Mouse (Mus musculus): ENCODE data around the gene Phf11d. TPM values are rescaled to one million over a fixed set of nuclear protein-coding genes. Genes with fewer than 3 reads are reported as not detected.

The Phf11d gene
- total and polyA plus RNA-seq, 2 experiments from 2014 or later: 0.11 to 0.43 TPM

Other genes starting within 250 kb of the Phf11d start
- gene 1700129C05Rik, start 222.6 kb downstream of the Phf11d start, total RNA-seq (2014; rRNA removed): not detected in 2 replicates
- gene 1700129C05Rik, start 222.6 kb downstream of the Phf11d start, polyA plus RNA-seq (2015; fragmentation: Nextera tagmentation; extraction: Ambion mirVana): not detected in 2 replicates
- not detected in 2 replicates for gene Gm5142, start 186.7 kb downstream of the Phf11d start, total RNA-seq (2014; rRNA removed)
- gene Gm5142, start 186.7 kb downstream of the Phf11d start, polyA plus RNA-seq (2015; fragmentation: Nextera tagmentation; extraction: Ambion mirVana): not detected in 2 replicates
- 32.1 and 41.4 TPM in 2 replicates for gene Rcbtb1, start 164.3 kb downstream of the Phf11d start, total RNA-seq (2014; rRNA removed)
- gene Rcbtb1, start 164.3 kb downstream of the Phf11d start, polyA plus RNA-seq (2015; fragmentation: Nextera tagmentation; extraction: Ambion mirVana): 29.2 and 32.2 TPM in 2 replicates
- gene Gm6904, start 105.3 kb downstream of the Phf11d start, total RNA-seq (2014; rRNA removed): 0.76 TPM in 1 of 2 replicates, not detected in the other
- not detected in 2 replicates for gene Gm6904, start 105.3 kb downstream of the Phf11d start, polyA plus RNA-seq (2015; fragmentation: Nextera tagmentation; extraction: Ambion mirVana)
- not detected in 2 replicates for gene Phf11a, start 67.9 kb downstream of the Phf11d start, total RNA-seq (2014; rRNA removed)
- not detected in 2 replicates for gene Phf11a, start 67.9 kb downstream of the Phf11d start, polyA plus RNA-seq (2015; fragmentation: Nextera tagmentation; extraction: Ambion mirVana)
- gene Phf11b, start 24.1 kb downstream of the Phf11d start, total RNA-seq (2014; rRNA removed): 0.27 TPM in 1 of 2 replicates, not detected in the other
- gene Phf11b, start 24.1 kb downstream of the Phf11d start, polyA plus RNA-seq (2015; fragmentation: Nextera tagmentation; extraction: Ambion mirVana): 0.17 and 0.23 TPM in 2 replicates
- gene Phf11c, start 29.9 kb upstream of the Phf11d start, total RNA-seq (2014; rRNA removed): 0.05 TPM in 1 of 2 replicates, not detected in the other
- 0.05 and 0.06 TPM in 2 replicates for gene Phf11c, start 29.9 kb upstream of the Phf11d start, polyA plus RNA-seq (2015; fragmentation: Nextera tagmentation; extraction: Ambion mirVana)
- 2.5 and 2.7 TPM in 2 replicates for gene Setdb2, start 75.4 kb upstream of the Phf11d start, total RNA-seq (2014; rRNA removed)
- gene Setdb2, start 75.4 kb upstream of the Phf11d start, polyA plus RNA-seq (2015; fragmentation: Nextera tagmentation; extraction: Ambion mirVana): 4.2 and 4.3 TPM in 2 replicates
- gene Cab39l, start 75.5 kb upstream of the Phf11d start, total RNA-seq (2014; rRNA removed): 12.3 and 26.5 TPM in 2 replicates
- gene Cab39l, start 75.5 kb upstream of the Phf11d start, polyA plus RNA-seq (2015; fragmentation: Nextera tagmentation; extraction: Ambion mirVana): 15.1 and 15.3 TPM in 2 replicates
- 7.3 and 13.9 TPM in 2 replicates for gene Cdadc1, start 232.5 kb upstream of the Phf11d start, total RNA-seq (2014; rRNA removed)
- 32.5 and 36.6 TPM in 2 replicates for gene Cdadc1, start 232.5 kb upstream of the Phf11d start, polyA plus RNA-seq (2015; fragmentation: Nextera tagmentation; extraction: Ambion mirVana)

Measured in midbrain, postnatal 0 days (tissue).